Mouse (Mus musculus): ENCODE results near the gene Ank3. TPM values are rescaled to one million over a fixed set of nuclear protein-coding genes. Genes with fewer than 3 reads are reported as not detected.

Ank3 gene
- polyA plus RNA-seq, 1 experiment = 1.2 TPM

DNA sequence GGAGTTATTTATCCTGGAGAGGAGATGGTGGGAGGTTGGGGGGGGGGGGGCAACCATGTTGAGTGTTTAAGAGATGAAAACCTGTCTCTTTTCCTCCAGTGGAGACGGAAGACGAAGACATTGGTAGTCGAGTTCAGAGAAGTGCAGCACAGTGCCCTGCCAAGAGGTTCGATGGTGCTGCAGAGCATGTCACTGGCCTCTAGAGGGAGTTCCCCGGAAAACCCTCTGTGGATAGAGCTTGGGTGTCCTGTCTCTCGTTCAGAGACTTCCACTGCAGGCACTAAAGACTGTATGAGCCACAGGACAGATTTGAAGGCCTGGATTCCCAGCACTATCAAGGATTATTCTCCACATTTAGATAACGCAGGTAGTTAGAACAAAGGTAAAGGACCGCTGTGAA, 382.9 kb downstream of the Ank3 start:
- Histone ChIP-seq H3K4me1 (ENCODE audit: control insufficient read depth, insufficient read depth, insufficient read length) (no peaks in the 10 kb centered on the region), H3K27me3 (ENCODE audit: control insufficient read depth, insufficient read depth, low read length) (no peaks in the 10 kb centered on the region), H3K4me3 (ENCODE audit: extremely low read depth, insufficient read depth, insufficient read length) (no peak overlapping the region), H3K36me3 (ENCODE audit: control insufficient read depth, insufficient read depth, low read length) (no peaks in the 10 kb centered on the region), H3K27ac (ENCODE audit: insufficient read depth, low read length) (no peak overlapping the region)
- WGBS = 13% methylated on average over 8 of the region's 8 CpGs
- DNase-seq (ENCODE audit: low read depth in 1 of 2, low spot score in 2 of 2) = no peak
- TF ChIP-seq CTCF (IDR thresholded peaks at IDR 0.05; ENCODE audit: extremely low read depth, insufficient read depth, insufficient read length, insufficient replicate concordance) = no peak
- TF ChIP-seq POLR2A (IDR thresholded peaks at IDR 0.05; ENCODE audit: low read depth, low read length) = no peak

- no peak for TF ChIP-seq POLR2A (IDR thresholded peaks at IDR 0.05; ENCODE audit: low read depth, low read length)
- TF ChIP-seq CTCF (IDR thresholded peaks at IDR 0.05; ENCODE audit: extremely low read depth, insufficient read depth, insufficient read length, insufficient replicate concordance) = no peak
- 74% methylated on average over 7 of the region's 7 CpGs for WGBS
- Histone ChIP-seq H3K27ac (ENCODE audit: insufficient read depth, low read length) (no peak overlapping the region), H3K4me1 (ENCODE audit: control insufficient read depth, insufficient read depth, insufficient read length) (no peaks in the 10 kb centered on the region), H3K36me3 (ENCODE audit: control insufficient read depth, insufficient read depth, low read length) (no peaks in the 10 kb centered on the region), H3K4me3 (ENCODE audit: extremely low read depth, insufficient read depth, insufficient read length) (no peak overlapping the region), H3K27me3 (ENCODE audit: control insufficient read depth, insufficient read depth, low read length) (no peaks in the 10 kb centered on the region)
- no peak for DNase-seq (ENCODE audit: low read depth in 1 of 2, low spot score in 2 of 2)
Measured at GRCm38 (mm10) chr10:69785235-69785634, 386.7 kb downstream of the Ank3 start.

DNA sequence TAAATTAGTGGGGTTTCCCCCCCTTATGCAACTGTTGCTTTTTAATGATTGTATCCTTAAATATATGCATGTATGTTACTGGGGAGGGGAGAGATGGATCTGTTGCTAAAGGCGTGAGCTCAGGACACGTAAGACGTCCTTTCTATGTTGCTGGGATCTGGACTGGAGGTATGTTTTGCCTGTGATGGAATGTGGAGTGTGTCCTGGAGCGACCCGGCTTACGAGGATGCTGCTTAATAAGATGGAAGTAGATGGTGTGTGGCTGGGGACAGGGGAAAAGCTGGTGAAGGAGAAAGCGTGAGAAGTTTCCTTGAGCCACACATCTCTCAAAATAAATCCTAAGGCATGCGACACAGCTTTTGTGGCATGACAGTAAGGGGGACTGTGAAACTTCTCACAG, 387.1 kb downstream of the Ank3 start:
- TF ChIP-seq CTCF (IDR thresholded peaks at IDR 0.05; ENCODE audit: extremely low read depth, insufficient read depth, insufficient read length, insufficient replicate concordance) = no peak
- no peak overlapping the region for H3K4me3 ChIP-seq (ENCODE audit: extremely low read depth, insufficient read depth, insufficient read length)
- 88% methylated on average over 8 of the region's 8 CpGs for WGBS

GRCm38 (mm10) chr10:69786220-69786993, 387.8 kb downstream of the Ank3 start:
- H3K36me3 ChIP-seq (ENCODE audit: control insufficient read depth, insufficient read depth, low read length) = no peaks in the 10 kb centered on the region
- no peaks in the 10 kb centered on the region for H3K4me1 ChIP-seq (ENCODE audit: control insufficient read depth, insufficient read depth, insufficient read length)
- no peak overlapping the region for H3K4me3 ChIP-seq (ENCODE audit: extremely low read depth, insufficient read depth, insufficient read length)
- TF ChIP-seq CTCF (IDR thresholded peaks at IDR 0.05; ENCODE audit: extremely low read depth, insufficient read depth, insufficient read length, insufficient replicate concordance) = no peak
- TF ChIP-seq POLR2A (IDR thresholded peaks at IDR 0.05; ENCODE audit: low read depth, low read length) = no peak
- no peak for DNase-seq (ENCODE audit: low read depth in 1 of 2, low spot score in 2 of 2)
- H3K27ac ChIP-seq (ENCODE audit: insufficient read depth, low read length) = no peak overlapping the region
- WGBS = 80% methylated on average over 13 of the region's 13 CpGs
- H3K27me3 ChIP-seq (ENCODE audit: control insufficient read depth, insufficient read depth, low read length) = no peaks in the 10 kb centered on the region

More for the DNA sequence above, 387.1 kb downstream of the Ank3 start:
- no peak overlapping the region for H3K27ac ChIP-seq (ENCODE audit: insufficient read depth, low read length)
- no peaks in the 10 kb centered on the region for H3K27me3 ChIP-seq (ENCODE audit: control insufficient read depth, insufficient read depth, low read length)
- H3K4me1 ChIP-seq (ENCODE audit: control insufficient read depth, insufficient read depth, insufficient read length) = no peaks in the 10 kb centered on the region
- H3K36me3 ChIP-seq (ENCODE audit: control insufficient read depth, insufficient read depth, low read length) = no peaks in the 10 kb centered on the region
- no peak for DNase-seq (ENCODE audit: low read depth in 1 of 2, low spot score in 2 of 2)

- no peaks in the 10 kb centered on the region for H3K27me3 ChIP-seq (ENCODE audit: control insufficient read depth, insufficient read depth, low read length)
- no peak overlapping the region for H3K4me3 ChIP-seq (ENCODE audit: extremely low read depth, insufficient read depth, insufficient read length)
- H3K36me3 ChIP-seq (ENCODE audit: control insufficient read depth, insufficient read depth, low read length) = no peaks in the 10 kb centered on the region
- 90% methylated on average over 10 of the region's 10 CpGs for WGBS
- DNase-seq (ENCODE audit: low read depth in 1 of 2, low spot score in 2 of 2) = no peak
- H3K4me1 ChIP-seq (ENCODE audit: control insufficient read depth, insufficient read depth, insufficient read length) = no peaks in the 10 kb centered on the region
- TF ChIP-seq CTCF (IDR thresholded peaks at IDR 0.05; ENCODE audit: extremely low read depth, insufficient read depth, insufficient read length, insufficient replicate concordance) = no peak
- no peak for TF ChIP-seq POLR2A (IDR thresholded peaks at IDR 0.05; ENCODE audit: low read depth, low read length)
- no peak overlapping the region for H3K27ac ChIP-seq (ENCODE audit: insufficient read depth, low read length)
Measured at GRCm38 (mm10) chr10:69787379-69787778, 388.8 kb downstream of the Ank3 start.

- Histone ChIP-seq H3K4me1 (ENCODE audit: control insufficient read depth, insufficient read depth, insufficient read length) (no peaks in the 10 kb centered on the region), H3K27me3 (ENCODE audit: control insufficient read depth, insufficient read depth, low read length) (no peaks in the 10 kb centered on the region), H3K4me3 (ENCODE audit: extremely low read depth, insufficient read depth, insufficient read length) (no peak overlapping the region), H3K27ac (ENCODE audit: insufficient read depth, low read length) (no peak overlapping the region), H3K36me3 (ENCODE audit: control insufficient read depth, insufficient read depth, low read length) (no peaks in the 10 kb centered on the region)
- no peak for DNase-seq (ENCODE audit: low read depth in 1 of 2, low spot score in 2 of 2)
- TF ChIP-seq CTCF (IDR thresholded peaks at IDR 0.05; ENCODE audit: extremely low read depth, insufficient read depth, insufficient read length, insufficient replicate concordance) (no peak), POLR2A (IDR thresholded peaks at IDR 0.05; ENCODE audit: low read depth, low read length) (no peak)
- WGBS = 91% methylated on average over 4 of the region's 4 CpGs
Measured at GRCm38 (mm10) chr10:69790606-69791005, 392.0 kb downstream of the Ank3 start.

DNA sequence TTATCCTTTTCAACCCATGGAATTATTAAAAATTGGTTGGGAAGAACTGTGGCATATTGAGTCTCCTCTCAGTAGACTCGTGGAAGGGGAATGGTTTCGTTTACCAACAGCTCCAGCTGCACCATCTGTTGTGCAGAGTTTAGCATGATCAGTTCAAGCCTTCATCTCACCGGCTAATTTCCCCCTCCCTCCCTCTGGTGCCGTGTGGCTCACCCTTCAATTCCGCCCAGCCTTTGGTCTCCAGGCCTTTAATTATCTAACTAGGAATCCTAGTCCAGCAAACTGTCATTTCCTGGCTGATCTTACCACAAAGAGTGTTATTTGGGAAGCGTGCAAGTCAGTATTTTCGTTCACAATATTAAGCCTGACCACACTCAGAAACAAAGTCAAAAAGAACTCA, 393.4 kb downstream of the Ank3 start:
- no peaks in the 10 kb centered on the region for H3K27me3 ChIP-seq (ENCODE audit: control insufficient read depth, insufficient read depth, low read length)
- no peak overlapping the region for H3K27ac ChIP-seq (ENCODE audit: insufficient read depth, low read length)
- no peak overlapping the region for H3K4me3 ChIP-seq (ENCODE audit: extremely low read depth, insufficient read depth, insufficient read length)
- DNase-seq (ENCODE audit: low read depth in 1 of 2, low spot score in 2 of 2) = no peak
- WGBS = 59% methylated on average over 7 of the region's 7 CpGs
- H3K4me1 ChIP-seq (ENCODE audit: control insufficient read depth, insufficient read depth, insufficient read length) = no peaks in the 10 kb centered on the region
- TF ChIP-seq CTCF (IDR thresholded peaks at IDR 0.05; ENCODE audit: extremely low read depth, insufficient read depth, insufficient read length, insufficient replicate concordance) = no peak
- no peaks in the 10 kb centered on the region for H3K36me3 ChIP-seq (ENCODE audit: control insufficient read depth, insufficient read depth, low read length)

All from spleen, adult 2 months (tissue).